Mouse (Mus musculus): Measurements from ENCODE around the gene Tmem170. TPM values are rescaled to one million over a fixed set of nuclear protein-coding genes. Genes with fewer than 3 reads are reported as not detected.
A peak's percentile ranks its signal among the peaks of the same experiment; 100 is the strongest.
"Not testable (repeated sequence)": the region's sequence is repeated elsewhere in the genome, so short reads cannot be mapped to it uniquely, and the experiment has no call there.

Tmem170 gene
- polyA plus RNA-seq, 1 experiment from 2014 or later = 7.6 TPM

GRCm38 (mm10) chr8:111868664-111869063 is 7.9 kb downstream of the Tmem170 start:
- Histone ChIP-seq H3K27me3 (no peaks in the 10 kb centered on the region), H3K4me1 (no peaks in the 10 kb centered on the region), H3K27ac (no peak overlapping the region), H3K9ac (no peak overlapping the region), H3K9me3 (no peaks in the 10 kb centered on the region), H3K4me2 (no peak overlapping the region), H3K36me3 (replicated peaks) (peaks cover 10% of the 10 kb centered on the region), H3K4me3 (replicated peaks) (no peak overlapping the region)
- WGBS = 49% methylated on average over 2 of the region's 2 CpGs
- ATAC-seq (ENCODE audit: low FRiP score) = no peak

DNA sequence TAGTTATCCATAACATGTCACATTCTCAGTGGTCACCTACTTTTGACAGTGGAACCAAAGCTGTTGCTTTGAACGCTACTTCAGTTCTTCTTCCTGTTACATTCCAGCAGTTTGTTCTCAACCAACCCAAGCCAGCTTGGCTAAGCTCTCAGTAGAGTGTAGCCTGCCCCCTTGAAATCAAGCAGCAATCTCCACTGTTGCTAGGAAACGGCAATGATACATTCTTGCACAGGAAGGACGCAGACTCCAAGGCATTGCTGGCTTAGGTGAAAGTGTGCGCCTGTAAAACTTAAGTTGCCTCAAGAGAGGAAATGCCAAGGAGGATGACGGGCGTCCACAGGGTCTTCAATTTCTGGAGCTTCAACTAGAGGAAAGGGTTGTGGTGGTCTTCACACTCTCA is 10.7 kb downstream of the Tmem170 start:
- no peak for ATAC-seq (ENCODE audit: low FRiP score)
- peaks cover 10% of the 10 kb centered on the region for H3K36me3 ChIP-seq (replicated peaks)
- H3K27me3 ChIP-seq = no peaks in the 10 kb centered on the region
- H3K9me3 ChIP-seq = no peaks in the 10 kb centered on the region
- no peak overlapping the region for H3K27ac ChIP-seq
- H3K4me2 ChIP-seq = no peak overlapping the region
- no peaks in the 10 kb centered on the region for H3K4me1 ChIP-seq
- WGBS = 91% methylated on average over 6 of the region's 6 CpGs
- no peak overlapping the region for H3K4me3 ChIP-seq (replicated peaks)
- H3K9ac ChIP-seq = no peak overlapping the region

- H3K27ac ChIP-seq = no peak overlapping the region
- no peak overlapping the region for H3K4me2 ChIP-seq
- H3K9ac ChIP-seq = no peak overlapping the region
- H3K4me1 ChIP-seq = no peaks in the 10 kb centered on the region
- WGBS = 96% methylated on average over 8 of the region's 8 CpGs
- H3K36me3 ChIP-seq (replicated peaks) = peaks cover 10% of the 10 kb centered on the region
- no peak for ATAC-seq (ENCODE audit: low FRiP score)
- no peak overlapping the region for H3K4me3 ChIP-seq (replicated peaks)
- no peaks in the 10 kb centered on the region for H3K27me3 ChIP-seq
- H3K9me3 ChIP-seq = no peaks in the 10 kb centered on the region
These were observed 11.3 kb downstream of the Tmem170 start for GRCm38 (mm10) chr8:111865130-111865852.

- H3K4me2 ChIP-seq = no peak overlapping the region
- no peak overlapping the region for H3K9ac ChIP-seq
- no peaks in the 10 kb centered on the region for H3K27me3 ChIP-seq
- H3K27ac ChIP-seq = no peak overlapping the region
- no peaks in the 10 kb centered on the region for H3K9me3 ChIP-seq
- H3K4me3 ChIP-seq (replicated peaks) = no peak overlapping the region
- no peak for ATAC-seq (ENCODE audit: low FRiP score)
- H3K36me3 ChIP-seq (replicated peaks) = peaks cover 10% of the 10 kb centered on the region
- no peaks in the 10 kb centered on the region for H3K4me1 ChIP-seq
- 92% methylated on average over 8 of the region's 8 CpGs for WGBS
These were observed 11.9 kb downstream of the Tmem170 start for GRCm38 (mm10) chr8:111864648-111865047.

- WGBS = 86% methylated on average over 4 of the region's 4 CpGs
- Histone ChIP-seq H3K9me3 (no peaks in the 10 kb centered on the region), H3K4me1 (no peaks in the 10 kb centered on the region), H3K27me3 (no peaks in the 10 kb centered on the region), H3K27ac (no peak overlapping the region), H3K9ac (no peak overlapping the region), H3K4me2 (no peak overlapping the region), H3K4me3 (replicated peaks) (no peak overlapping the region), H3K36me3 (replicated peaks) (peaks cover 10% of the 10 kb centered on the region)
- no peak for ATAC-seq (ENCODE audit: low FRiP score)
These were observed 13.3 kb downstream of the Tmem170 start for GRCm38 (mm10) chr8:111863280-111863679.

GRCm38 (mm10) chr8:111855977-111856376 is 20.6 kb downstream of the Tmem170 start:
- WGBS = 89% methylated on average over 12 of the region's 12 CpGs
- H3K36me3 ChIP-seq (replicated peaks) = no peaks in the 10 kb centered on the region
- no peak for ATAC-seq (ENCODE audit: low FRiP score)

GRCm38 (mm10) chr8:111853861-111854501 is 22.6 kb downstream of the Tmem170 start, which contains the start of gene Cfdp1:
TSS of gene Cfdp1 (minus strand) at chr8:111854291.
- peak; percentile 100 for ATAC-seq (ENCODE audit: low FRiP score)
- Histone ChIP-seq H3K4me1 (peaks cover 10% of the 10 kb centered on the region), H3K9ac (peak within 1 kb of the TSS; percentile 80), H3K4me2 (peak within 1 kb of the TSS; percentile 78), H3K9me3 (no peaks in the 10 kb centered on the region), H3K36me3 (replicated peaks) (no peaks in the 10 kb centered on the region), H3K4me3 (replicated peaks) (peak within 1 kb of the TSS; percentile 84), H3K27me3 (no peaks in the 10 kb centered on the region), H3K27ac (peak within 1 kb of the TSS; percentile 13; the same call in 1 of the 2 replicates)
- WGBS = under 1% methylated on average over 53 of the region's 53 CpGs

More at GRCm38 (mm10) chr8:111855977-111856376, 20.6 kb downstream of the Tmem170 start:
- H3K4me3 ChIP-seq (replicated peaks) = no peak overlapping the region
- no peak overlapping the region for H3K27ac ChIP-seq
- no peak overlapping the region for H3K9ac ChIP-seq
- H3K4me2 ChIP-seq = no peak overlapping the region
- H3K4me1 ChIP-seq = peaks cover 10% of the 10 kb centered on the region
- no peaks in the 10 kb centered on the region for H3K27me3 ChIP-seq
- no peaks in the 10 kb centered on the region for H3K9me3 ChIP-seq

GRCm38 (mm10) chr8:111853219-111853618 is 23.3 kb downstream of the Tmem170 start:
- H3K36me3 ChIP-seq (replicated peaks) = not testable (repeated sequence)
- peak overlapping the region; percentile 84 for H3K4me3 ChIP-seq (replicated peaks)

DNA sequence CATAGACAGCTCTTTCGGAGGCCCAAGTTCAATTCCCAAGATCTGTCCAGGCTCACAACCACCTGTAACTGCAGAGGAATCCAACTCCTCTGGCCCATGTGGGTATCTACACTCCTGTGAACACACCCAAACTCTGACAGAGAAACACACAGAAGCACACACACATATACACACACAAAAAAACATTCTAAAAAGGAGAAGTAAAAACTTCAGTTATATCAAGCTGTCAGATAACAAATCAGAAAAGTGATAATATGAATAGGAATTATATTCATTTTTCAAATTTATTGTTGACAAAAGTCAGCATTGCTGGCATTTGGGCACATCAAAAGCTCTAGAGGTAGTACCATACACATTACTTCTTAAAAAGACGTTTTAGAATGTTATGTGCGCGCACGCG is 29.8 kb downstream of the Tmem170 start:
- Histone ChIP-seq H3K4me3 (replicated peaks) (no peak overlapping the region), H3K4me2 (no peak overlapping the region), H3K27me3 (no peaks in the 10 kb centered on the region), H3K4me1 (no peaks in the 10 kb centered on the region; the same call in 1 of the 2 replicates), H3K27ac (no peak overlapping the region), H3K9me3 (no peaks in the 10 kb centered on the region), H3K36me3 (replicated peaks) (peaks cover 24% of the 10 kb centered on the region), H3K9ac (no peak overlapping the region)
- WGBS = over 99% methylated on average over 6 of the region's 6 CpGs
- no peak for ATAC-seq (ENCODE audit: low FRiP score)

More at GRCm38 (mm10) chr8:111853219-111853618, 23.3 kb downstream of the Tmem170 start:
- not testable (repeated sequence) for H3K27me3 ChIP-seq; H3K9me3 ChIP-seq; H3K27ac ChIP-seq; H3K4me1 ChIP-seq; ATAC-seq (ENCODE audit: low FRiP score)
- Histone ChIP-seq H3K9ac (peak overlapping the region; percentile 80), H3K4me2 (peak overlapping the region; percentile 78)
- 65% methylated on average over 12 of the region's 12 CpGs for whole genome bisulfite sequencing

- Histone ChIP-seq H3K4me1 (no peaks in the 10 kb centered on the region), H3K27ac (no peak overlapping the region), H3K9me3 (no peaks in the 10 kb centered on the region), H3K9ac (no peak overlapping the region), H3K36me3 (replicated peaks) (peaks cover 51% of the 10 kb centered on the region), H3K27me3 (no peaks in the 10 kb centered on the region), H3K4me3 (replicated peaks) (no peak overlapping the region), H3K4me2 (no peak overlapping the region)
- WGBS = 48% methylated on average over 1 of the region's 1 CpGs
- ATAC-seq (ENCODE audit: low FRiP score) = no peak
These were observed 41.0 kb downstream of the Tmem170 start for GRCm38 (mm10) chr8:111835540-111835939.

DNA sequence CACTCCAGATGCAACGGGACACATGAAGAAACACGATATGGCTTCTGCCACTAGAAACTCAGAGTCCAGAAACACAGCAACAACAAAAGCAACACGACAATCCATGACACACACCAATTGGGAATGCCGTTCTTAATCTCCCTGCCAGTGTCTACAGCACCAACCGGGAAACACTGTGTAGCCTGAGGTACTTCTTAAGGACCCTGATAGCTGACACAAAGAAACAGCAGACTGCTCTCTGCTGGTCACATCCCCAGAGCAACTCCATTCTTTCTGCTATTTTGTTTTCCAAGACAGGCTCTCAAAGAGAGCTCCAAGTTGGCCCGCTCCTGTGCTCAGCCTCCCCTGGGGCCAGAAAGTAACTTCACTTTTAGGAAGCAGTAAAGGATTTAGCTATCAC is 42.5 kb downstream of the Tmem170 start:
- no peak for ATAC-seq (ENCODE audit: low FRiP score)
- Histone ChIP-seq H3K36me3 (replicated peaks) (peaks cover 55% of the 10 kb centered on the region), H3K9me3 (no peaks in the 10 kb centered on the region), H3K4me1 (no peaks in the 10 kb centered on the region), H3K27ac (no peak overlapping the region), H3K4me3 (replicated peaks) (no peak overlapping the region), H3K9ac (no peak overlapping the region), H3K27me3 (no peaks in the 10 kb centered on the region), H3K4me2 (no peak overlapping the region)
- 76% methylated on average over 6 of the region's 6 CpGs for WGBS

DNA sequence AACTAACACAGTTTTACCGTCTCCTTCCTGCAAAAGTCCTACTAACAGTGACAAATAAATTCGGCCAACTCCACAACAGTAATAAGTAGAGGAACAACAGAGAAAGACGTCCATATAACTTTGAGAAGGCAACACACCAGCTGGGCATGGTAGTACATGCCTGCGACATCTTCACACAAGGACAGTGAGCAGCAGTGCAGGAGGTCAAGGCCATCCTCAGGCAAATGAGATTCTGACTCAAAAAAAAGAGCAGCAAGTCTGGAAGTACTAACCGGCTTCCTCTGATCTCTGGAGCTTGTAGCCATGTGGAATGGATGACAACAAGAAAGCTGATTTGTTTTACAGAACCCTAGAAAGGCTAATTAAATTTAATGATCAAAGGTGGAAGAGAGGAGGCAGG is 43.6 kb downstream of the Tmem170 start:
- Histone ChIP-seq H3K9ac (no peak overlapping the region), H3K4me1 (no peaks in the 10 kb centered on the region), H3K4me2 (no peak overlapping the region), H3K27ac (no peak overlapping the region), H3K36me3 (replicated peaks) (peaks cover 60% of the 10 kb centered on the region), H3K4me3 (replicated peaks) (no peak overlapping the region), H3K9me3 (no peaks in the 10 kb centered on the region), H3K27me3 (no peaks in the 10 kb centered on the region)
- no peak for ATAC-seq (ENCODE audit: low FRiP score)
- 87% methylated on average over 5 of the region's 5 CpGs for WGBS

DNA sequence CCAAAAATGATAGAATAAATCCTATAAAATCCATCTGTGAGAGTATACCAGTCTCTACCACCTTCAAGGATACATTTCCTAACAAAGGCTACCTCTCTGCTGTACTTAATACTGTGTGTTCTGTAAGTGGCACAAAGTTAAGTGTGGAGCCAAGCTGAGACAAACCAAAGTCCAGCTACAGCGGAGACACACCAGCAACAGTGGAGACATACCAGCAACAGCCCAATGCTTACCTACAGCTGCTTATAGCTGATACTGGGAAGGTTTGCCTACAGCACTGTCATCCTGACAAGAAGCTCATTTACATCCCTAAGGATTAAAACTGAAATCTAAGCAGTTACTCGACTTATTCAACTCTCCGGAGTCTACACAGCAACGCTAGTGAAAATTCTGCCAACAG is 44.6 kb downstream of the Tmem170 start:
- peaks cover 55% of the 10 kb centered on the region for H3K36me3 ChIP-seq (replicated peaks)

More for the DNA sequence above, 44.6 kb downstream of the Tmem170 start:
- Histone ChIP-seq H3K9ac (no peak overlapping the region), H3K9me3 (no peaks in the 10 kb centered on the region), H3K27ac (no peak overlapping the region), H3K4me1 (no peaks in the 10 kb centered on the region), H3K4me3 (replicated peaks) (no peak overlapping the region), H3K4me2 (no peak overlapping the region), H3K27me3 (no peaks in the 10 kb centered on the region)
- ATAC-seq (ENCODE audit: low FRiP score) = no peak
- WGBS = 90% methylated on average over 4 of the region's 4 CpGs
